Mouse (Mus musculus) spleen, postnatal 4 days (tissue): ENCODE data around the gene Dlgap4.

Experiments
- DNase-seq, 2 experiments: peaks; one replicate each; pipeline ENCODE4 v3.0.0; 2022; ENCODE audit warnings: low spot score in 2 of 2

Dlgap4 gene

DNA sequence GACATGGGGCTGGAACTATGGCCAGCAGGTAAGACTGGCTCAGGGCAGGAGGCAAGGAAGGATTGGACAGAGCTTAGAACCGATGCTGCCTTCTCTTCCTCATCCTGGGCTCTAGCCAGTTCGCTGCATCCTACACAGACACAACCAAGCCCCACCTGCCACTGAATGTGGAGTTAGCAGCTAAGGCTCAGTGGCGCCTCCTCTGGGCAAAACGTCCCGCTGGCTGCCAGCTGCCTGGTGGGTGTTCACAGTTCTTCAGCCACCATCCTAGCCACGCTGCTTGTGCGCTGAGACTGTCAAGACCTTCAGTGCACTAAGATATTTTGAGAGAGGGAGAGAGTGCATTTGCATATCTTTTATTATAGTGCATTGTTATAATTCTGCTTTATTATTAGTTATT is 45.2 kb downstream of the Dlgap4 start:
- DNase-seq: no peak

DNA sequence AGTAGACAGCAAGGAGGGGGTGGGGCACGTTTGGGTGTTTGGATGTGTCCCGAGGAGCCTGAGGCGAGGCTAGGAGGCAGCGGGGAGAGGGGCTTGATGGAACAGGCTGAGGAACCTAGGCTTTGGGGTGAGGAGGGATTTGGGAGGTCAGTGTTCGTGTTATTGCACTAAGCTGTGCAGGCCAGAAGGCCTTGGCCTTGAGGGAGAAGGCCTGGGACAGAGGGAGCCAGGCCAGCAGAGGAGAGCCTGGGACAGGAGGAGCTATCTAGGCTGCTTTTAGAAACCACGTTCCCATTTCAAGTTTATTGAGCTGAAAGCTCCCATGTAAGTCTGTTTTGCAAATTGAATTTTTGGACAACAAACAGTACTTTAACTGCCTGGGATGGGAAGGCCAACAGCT is 46.5 kb downstream of the Dlgap4 start:
- no peak for DNase-seq

DNA sequence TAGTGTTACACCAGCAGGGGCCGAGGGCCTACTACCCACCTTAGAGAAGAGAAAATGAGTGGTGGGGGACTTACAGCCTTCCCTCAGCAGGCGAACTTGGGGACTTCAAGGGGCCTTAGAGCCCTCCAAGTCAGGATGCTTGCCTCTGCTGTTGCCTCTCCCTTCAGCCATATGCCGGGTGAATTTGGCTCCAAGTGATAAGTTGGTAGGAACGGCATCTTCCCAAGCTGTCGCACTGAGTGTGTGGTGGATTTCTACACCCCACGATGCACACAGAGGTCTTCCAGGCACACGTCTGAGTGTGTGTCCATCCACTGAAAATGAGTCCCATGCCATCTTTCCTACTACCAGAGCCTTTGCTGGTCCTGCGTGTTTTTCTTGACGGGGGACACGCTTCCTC is 49.7 kb downstream of the Dlgap4 start:
- no peak for DNase-seq

DNA sequence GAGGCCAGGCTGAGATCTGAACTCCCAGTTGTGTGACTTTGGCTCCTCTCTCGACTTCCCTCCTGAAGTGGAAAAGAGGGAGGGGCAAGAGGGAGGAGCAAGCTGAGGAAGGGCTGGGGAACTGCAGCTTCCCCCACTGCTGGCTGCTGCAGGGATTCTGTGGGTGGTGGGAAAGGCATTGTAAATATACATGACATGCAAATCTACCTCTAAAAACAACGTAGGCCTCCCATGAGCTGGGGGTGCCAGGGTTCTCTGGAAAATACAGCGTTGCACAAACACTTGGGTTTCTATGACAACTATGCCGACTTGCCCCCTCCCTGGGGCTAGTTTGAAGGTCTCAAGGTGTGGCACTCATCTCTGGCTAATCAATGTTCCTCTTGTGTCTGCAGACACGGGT is 50.9 kb downstream of the Dlgap4 start:
- DNase-seq: no peak

DNA sequence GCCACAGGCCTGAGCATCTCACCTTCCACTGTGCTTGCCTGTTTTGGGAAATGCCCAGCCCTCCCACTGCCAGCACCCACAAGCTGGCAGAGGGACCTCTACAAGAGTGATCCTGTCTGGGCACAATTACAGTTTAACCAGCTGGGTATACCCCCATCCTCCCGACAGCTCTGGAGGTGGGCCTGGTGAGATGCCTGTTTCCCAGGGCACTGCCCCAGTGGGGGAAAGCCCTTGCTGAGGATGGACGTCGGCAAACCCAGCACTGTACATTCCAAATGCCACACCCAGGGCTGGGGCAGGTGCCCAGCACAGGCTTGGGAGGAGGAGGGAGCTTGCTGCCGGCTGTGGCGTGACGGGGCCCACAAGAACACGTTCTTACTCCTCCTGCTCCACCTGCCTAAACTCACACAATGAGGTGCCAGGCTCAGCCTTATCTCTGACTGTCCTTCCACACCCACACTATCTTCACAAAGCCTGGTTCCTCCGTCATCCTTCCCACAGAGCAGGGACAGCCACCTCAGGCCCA is 51.6 kb downstream of the Dlgap4 start:
- DNase-seq: no peak

DNA sequence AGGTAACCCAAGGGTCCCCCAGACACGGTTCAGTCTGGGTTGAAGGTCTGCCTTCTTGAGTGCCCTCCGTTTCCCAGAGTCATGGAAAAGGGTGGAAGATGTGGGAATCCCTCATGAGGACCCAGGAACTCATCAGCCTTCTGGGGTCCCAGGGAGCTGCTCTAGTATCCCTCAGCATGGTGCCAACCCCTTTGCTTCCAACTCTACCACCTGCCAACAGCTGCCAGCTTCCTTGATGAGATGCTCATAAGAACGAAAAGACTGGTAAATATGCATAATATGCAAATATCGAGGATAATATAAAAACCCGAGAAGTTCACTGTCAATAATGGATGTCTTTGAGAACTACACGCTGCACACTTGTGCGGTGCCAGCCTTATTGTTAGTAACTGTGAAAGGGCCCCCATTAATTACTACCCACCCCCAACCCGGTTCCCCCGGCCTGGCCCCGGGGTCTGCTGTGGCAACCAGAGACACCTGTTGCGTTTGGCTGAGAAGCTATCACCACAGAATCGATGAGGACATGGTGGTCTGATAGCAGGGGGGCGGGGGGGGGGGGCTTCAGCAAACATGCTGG is 52.2 kb downstream of the Dlgap4 start:
- no peak for DNase-seq

DNA sequence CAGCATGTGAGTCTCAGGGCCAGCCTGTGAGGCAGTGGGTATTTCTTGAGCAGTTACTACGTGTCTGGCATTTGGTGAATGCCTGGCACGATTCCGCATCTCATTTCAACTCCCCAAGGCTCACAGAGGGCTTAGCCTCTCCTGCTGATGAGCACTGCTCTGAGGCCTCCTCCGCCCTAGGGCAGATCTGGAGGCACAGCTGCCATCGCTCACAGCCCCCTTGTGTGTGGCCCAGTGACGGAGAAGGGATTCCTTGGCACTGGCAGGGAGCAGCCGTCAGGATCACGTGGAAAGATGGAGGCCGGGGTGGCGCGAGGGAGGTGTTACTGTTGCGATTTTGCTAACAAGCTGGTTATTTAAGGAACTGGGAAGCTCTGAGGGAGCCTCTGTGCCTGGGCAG is 52.7 kb downstream of the Dlgap4 start:
- no peak for DNase-seq

DNA sequence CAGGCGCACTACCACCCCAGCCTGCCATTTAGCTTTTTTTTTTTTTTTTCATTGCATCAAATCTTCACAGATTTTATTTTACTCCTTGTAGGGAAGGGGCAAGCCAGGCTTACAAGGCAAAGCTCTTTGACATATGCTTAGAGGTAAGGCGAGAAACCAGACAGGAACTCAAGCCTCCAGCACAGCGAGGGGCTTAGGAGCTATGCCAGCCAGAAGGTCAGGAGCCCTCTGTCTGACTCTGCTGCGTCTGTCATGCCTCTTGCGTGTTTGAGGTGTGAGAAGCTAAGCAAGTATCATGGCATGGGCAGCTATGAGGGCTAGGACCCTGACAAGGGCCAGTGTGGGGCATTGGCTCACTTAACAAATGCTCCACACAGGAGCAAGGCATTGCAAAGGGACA is 53.8 kb downstream of the Dlgap4 start:
- DNase-seq: no peak

DNA sequence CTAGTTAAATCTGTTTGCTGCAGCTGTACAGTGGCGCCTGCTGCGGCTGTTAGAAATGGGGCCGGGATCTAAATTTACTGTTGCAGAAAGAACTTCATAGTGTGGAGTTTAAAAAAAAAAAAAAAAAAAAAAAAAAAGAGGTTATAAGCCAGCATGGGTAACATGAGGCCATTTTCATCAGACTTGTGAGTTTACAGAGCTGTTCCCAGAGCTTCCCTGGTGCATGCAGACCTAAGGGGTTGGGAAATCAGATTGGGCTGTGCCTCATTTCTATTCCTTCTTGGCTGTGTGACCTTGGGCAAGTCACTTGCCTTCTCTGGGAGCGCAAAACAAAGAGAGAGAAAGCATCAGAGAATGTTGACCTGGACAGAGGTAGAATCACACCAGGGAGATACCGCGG is 55.1 kb downstream of the Dlgap4 start:
- DNase-seq: no peak

DNA sequence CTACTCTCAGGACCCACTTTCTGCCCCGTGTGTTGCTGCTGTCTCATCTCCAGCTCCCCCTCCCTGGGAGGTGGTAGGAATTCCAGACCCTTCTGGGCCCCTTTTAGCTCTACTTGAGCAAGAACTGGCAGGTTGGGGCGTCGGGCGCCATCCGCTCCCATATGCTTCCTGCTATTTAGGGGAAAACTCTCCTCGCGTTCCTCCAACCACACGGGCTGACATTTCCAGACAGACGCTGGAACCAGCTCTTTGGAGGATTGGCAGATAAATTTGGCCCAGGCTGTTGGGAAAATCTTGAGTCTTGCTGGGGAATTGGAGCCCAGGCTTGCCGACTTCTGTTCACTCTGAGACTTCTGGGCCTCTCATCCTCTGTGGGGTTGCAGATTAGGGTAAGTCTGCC is 59.8 kb downstream of the Dlgap4 start:
- DNase-seq: no peak

DNA sequence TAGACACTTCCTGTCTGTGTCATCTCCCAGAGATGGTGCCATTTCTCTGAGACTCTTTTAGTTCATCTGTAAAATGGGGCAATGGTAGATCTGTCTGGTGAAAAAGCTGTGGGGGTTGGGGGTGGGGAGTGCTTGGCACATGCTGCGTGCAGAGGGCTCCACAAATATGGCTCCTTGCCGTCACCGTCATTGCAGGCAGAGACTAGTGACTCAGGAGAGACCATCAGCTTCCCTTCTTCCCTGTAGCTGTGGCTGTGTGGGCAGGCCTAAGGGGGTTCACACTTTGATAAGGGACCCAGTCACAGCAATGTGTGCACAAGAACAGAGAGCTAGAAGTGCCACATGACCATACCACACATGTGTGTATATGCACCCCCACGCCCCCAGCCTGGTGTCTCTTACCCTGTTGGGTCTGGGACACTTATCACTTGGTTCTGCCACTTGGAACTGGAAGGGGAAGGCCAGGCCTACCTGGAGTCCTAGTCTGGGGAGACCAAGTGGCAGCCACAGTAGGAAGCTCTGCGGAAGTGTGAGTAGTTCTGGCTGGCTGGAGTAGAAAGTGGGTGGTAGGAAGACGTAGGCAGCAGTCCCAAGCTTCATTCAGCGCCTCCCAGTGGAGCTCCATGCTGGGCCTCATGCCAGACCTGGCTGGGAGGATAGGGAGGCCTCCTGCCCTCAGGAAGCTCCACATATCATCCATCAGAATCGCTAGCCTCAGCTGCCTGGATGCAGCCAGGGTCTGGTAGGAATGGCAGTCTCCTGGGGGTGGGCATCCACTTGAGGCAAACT is 60.6 kb downstream of the Dlgap4 start:
- no peak for DNase-seq

DNA sequence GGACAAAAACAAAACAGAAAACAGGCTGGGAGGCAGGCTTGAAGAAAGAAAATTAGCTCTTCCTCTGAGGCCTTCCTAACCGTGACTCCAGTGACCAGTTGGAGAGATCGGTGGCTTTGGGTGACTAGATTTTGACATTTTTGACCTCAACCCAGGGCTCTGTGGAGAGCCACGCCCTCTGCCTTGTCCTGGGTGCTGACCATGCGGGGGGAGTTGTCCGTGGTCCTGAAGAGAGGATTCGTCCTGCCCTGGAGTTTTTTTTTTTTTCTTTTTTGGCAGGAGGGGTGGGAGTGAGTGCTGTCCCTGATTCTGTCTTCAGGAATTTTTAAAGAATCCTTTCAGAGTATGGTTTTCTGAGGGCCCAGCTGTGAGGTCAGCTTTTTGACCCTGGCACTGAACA is 63.4 kb downstream of the Dlgap4 start:
- DNase-seq: no peak

DNA sequence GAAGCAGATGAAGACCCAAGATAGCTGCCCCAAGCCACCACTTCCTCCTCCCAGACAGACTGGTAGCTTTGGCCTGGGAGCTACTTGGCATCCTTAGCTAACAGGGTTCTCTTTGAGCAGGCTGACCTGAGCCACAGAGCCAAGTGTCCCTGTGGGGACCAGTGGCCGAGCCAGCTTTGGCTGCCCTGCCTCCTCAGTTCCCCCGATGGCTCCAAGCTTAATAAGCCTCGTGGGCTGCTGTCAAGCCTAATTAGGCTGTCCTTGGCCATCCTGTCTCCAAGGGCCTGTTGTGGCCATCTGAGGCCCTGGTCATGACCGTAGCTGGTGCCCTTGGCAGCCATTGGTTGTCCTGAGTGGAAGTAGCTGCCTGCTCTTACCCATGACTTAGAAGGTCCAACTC is 64.6 kb downstream of the Dlgap4 start:
- no peak for DNase-seq

DNA sequence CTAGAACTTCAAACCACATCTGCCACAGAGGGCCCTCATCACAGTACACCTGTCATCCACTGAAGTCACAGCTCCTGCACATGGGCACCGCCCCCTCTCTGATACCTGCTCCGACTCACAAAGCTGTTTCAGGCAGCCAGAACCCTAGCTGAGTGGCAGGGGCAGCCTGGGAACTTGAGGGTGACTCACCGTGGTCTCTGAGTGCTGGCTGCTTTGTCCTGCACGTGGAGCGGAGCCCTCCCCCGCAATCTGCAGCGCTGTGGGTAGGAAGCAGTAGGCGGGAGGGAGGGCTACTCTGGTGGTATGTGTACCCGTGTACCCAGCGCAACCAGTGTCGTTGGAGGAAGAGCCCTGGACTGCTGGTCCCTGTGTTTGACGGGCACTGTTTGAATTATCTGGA is 69.5 kb downstream of the Dlgap4 start:
- DNase-seq: no peak

DNA sequence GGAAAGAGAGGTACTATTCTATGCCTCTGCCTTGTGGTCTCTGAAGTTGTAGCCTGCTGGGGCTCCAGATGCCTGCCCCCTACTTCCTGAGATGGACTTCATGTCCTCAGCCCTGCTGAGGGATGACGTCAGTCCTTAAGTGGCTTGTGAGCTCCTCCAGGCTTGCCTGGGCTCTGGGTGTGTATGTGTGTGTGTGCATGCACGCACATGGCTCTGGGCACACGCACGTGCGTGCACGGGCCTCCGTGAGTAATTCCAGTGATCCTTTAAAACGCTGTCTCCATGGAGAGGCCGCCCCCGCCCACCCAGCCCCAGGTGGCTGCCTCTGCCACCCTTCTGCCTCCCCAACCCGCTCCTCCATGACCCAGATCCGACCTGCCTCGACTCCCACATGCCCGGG is 72.5 kb downstream of the Dlgap4 start:
- no peak for DNase-seq

DNA sequence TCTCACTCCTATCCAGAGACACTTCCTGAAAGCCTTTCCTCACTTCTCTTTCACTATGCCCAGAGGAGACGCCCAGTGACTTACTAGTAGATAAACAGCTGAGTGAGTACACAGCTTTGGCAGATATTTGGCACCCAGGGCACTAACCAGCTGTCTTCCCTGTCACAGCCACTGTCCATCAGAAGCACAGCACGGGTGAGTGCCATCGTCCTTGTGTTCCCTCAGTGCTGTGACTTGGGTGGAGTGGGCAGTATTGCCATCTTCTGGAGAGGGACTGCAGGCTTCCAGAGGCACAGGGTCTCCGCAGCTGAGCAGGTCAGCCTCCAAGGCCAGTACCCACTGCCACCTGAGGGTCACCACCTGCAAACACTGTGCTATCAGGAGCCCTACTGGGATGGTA is 73.2 kb downstream of the Dlgap4 start:
- no peak for DNase-seq

DNA sequence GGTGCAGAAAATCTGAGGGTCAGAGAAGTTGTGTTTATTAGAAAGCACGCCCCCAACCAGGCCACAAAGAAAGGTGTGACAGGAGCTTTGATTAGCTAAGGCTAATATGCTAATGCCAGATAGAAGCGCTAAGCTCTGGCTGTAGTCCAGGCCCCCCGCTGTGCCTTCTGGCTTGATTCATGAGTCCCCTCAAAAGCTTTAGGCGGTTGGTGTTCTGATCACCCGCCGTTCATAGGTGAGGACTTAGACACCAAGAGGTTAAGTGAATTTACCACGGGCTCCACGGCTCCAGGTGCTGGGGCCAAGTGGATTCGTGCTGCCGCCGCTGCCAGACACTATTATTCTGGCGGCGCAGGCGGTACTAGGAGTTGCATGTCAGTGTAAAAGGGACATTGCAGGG is 75.1 kb downstream of the Dlgap4 start:
- no peak for DNase-seq

DNA sequence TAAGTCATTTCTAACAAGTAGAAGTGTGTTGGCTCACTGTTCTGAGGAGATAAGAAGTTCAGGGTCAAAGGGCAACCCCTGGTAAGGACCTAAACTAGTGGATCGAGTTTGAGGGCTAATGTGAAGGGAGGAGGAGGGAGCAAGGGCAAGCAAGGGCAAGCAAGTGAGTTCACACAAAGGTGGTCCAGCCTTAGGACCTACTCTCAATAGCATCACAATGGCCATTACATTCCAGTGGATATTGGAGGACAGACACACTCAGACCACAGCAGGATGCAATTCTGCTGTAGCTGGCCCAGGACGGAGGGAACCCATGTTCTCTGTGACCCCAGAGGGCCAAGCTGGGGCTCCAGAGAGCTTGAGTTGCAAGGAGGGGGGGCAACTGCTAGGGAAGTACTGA is 77.3 kb downstream of the Dlgap4 start:
- DNase-seq: no peak

DNA sequence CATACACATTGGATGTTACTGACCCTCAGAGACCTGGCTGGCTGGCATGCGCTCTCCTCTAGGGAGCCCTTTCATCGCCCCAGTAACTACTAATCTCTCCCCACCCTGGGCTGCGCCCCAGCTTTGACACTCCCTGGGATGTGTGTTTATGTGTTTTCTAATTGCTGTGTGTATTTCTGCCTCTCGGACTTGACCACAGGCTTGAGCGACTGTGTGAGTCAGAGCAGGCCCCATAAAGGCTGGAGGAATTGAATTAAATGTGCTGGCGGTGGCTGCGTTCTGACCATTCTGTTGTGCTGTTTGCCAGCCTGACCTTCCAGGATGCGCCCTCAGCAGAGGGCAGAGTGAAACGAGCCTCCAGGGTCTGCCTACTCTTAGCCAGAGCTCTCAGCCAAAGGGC is 78.2 kb downstream of the Dlgap4 start:
- no peak for DNase-seq

DNA sequence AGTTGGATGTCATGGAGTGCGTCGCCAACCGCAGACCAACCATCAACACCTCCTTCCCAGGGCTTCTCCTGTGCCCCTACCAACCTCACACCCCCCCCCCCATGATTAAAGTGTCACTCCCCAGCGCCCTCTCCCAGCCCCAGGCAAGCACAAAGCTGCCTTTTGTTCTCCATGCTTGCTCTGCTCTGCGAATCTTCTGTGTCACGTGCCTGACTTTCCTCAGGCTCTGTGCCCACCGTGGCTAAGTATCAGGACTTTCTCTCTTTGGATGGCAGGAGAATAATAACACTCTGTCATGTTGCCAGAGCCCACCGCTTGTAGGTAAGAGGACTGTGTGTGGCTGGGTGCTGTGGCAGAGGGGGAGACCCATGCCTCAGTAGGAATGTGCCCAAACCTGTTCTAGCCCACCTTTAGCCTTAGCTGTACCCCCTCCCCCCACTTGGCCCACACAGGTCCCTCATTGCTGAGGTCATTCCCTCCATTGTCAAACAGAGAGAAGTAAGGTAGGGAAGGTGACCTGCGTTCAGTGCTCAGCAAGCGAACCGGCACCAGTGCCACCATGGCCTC is 79.8 kb downstream of the Dlgap4 start:
- no peak for DNase-seq

DNA sequence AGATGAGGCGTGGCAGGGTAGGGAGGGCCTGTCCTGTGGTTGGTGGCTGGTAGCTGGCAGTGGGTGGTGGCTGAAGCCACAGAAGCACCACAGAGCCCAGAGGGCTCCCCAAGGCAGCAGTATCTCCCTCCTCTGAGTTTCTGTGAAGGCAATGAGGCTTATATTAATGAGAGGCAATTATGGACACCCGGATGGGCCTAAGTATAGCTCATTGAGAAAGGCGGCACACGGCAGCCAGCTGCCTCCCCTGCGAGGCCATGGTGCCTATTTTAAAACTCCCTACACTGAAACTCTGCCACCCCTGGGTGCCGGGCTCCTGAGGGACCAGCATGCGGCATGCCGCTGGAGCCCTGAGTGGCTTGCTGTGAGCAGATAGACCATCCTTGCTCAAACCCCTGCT is 83.8 kb downstream of the Dlgap4 start:
- no peak for DNase-seq

DNA sequence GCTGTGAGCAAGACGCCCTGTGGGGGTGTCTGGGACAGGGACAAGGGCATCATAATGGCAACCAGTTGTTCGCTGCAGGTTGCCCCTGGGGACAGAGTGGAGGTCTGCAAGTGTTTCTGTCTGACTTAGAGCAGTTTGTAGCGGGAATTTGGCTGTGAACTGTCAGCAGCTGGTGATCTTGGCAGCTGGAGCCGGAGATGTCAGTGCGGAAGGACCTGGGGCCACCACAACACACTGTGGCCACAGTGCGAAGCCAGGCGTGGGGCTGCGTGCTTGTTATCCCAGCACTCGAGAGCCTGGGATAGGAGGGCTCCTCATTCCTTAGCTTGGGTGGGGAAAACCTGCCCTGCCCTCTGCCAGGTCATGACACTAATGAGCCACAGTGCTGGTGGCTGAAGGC is 84.7 kb downstream of the Dlgap4 start:
- DNase-seq: no peak

DNA sequence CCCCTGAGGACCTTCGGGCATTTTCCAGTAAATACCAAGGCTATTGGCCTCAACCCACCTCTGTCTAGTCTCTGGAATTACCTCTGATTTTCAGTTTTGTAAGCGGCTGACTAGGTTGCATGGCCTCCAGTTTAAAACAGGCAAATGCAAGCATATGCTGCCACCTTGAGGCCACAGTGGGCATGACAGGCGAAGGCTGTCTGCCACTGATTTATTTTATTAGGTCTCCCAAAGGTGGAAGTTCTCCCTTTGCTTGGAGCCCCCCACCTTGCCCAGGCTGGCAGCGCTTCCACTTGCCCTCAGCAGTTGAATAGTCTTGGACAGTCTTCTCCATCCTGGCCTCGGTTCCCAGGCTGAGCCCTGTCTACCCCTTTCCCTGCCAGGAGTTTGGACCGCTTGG is 92.0 kb downstream of the Dlgap4 start:
- peak; percentile 76 to 92 for DNase-seq
